Mouse (Mus musculus): ENCODE measurements around the gene 3300002I08Rik.
"Not testable (repeated sequence)": the region's sequence is repeated elsewhere in the genome, so short reads cannot be mapped to it uniquely, and the experiment has no call there.

Gene 3300002I08Rik

DNA sequence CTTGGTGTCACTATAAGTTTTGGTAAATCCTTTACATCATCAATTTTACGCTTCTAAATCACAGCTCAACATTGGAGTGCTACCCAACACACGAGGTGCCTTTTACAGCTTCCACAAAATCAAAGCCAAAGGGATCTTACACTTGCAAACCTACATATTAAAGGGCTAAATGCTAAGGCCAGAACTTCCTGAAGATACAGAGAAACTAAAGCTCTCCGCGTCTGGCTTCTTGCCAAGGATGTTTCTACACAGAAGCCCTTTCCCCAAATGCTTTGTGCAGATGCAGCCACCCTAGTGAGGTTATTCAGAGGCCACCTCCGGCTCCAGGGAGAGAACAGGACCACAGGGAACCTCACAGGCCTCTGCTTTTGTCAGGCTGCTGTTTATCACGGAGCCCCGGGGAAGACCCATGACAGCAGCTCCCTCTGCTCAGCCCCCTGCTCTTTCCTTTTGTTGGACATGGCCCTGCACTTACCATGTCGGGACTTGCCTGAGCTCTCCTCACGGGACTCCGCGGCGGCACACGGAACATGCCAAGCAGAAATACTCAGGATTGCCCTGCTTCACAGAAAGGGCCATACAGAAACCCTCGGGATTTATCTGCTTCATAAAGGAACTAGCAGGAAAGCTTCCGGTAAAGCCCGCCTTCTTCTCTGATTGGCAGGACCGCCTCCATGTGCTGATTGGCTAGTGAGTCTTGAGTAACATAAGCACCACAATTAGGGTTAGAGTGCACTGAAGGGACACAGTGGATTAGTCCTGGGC lies at the start of gene 3300002I08Rik:
3300002I08Rik (minus strand) TSS at position 653 of the 765 bp plus-strand sequence.
- peak; percentile 94 for DNase-seq

DNA sequence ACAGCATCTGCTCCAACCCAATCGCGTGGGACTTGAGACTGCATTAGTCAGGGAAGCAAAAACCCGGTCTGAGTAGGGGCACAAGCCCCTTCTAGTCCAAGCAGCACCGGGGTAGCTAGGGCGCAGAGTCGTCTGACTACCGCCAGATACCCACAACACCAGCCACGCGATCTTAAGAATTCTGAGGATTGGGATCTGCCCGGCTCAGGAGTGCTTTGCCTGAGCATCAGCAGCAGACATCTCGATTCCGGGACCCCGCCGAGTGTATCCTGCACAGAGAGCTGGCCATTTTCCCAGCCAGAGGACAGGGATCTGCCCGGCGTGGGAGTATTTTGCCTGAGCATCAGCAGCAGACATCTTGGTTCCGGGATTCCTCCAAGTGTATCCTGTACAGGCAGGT lies 49.6 kb upstream of the 3300002I08Rik start:
- DNase-seq = not testable (repeated sequence)

DNA sequence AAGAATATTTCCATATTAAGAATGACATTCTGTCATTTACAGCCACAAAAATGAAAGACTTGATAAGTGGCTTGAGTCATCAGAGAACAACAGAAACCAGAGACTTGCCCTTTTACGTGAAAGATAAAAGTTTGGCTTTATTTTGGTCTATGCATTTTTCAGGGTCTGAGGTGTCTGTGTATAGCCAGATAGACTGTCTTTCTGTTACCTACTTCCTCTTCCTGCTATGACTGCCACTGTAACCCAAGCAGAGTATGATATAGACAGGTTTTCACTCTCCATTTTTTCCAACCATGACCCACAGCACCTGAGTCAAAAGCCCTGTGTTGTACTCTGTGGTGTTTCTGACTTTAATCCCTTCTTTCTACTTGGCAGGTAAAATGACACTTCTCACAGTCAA lies 27.6 kb upstream of the 3300002I08Rik start:
- no peak for DNase-seq

DNA sequence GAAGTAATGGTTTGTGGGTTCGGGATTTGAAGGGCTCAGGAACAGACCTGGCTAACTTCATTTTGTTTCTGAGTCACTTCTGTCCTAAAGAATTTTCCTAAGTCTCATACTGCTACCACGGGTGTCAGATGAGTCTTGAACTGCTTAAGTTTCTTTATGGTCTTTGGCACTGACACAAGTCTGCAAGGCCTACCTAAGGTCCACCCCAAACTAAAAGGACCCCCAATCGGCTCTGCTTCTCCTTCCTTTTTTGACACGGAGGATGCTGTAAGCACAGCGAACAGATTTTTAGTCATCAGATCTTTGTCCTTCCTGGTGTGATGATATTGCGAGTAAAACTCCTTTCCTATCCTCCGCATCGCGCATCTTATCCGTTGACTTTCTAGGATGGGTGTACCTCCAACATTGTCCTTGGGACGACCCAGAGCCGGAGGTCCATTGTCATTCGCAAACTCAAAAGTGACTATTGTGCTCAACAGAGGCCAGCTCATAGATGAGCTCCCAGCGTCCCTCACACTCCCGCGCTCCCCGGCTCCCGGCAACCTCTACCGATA lies 23.1 kb upstream of the 3300002I08Rik start:
- not testable (repeated sequence) for DNase-seq

DNA sequence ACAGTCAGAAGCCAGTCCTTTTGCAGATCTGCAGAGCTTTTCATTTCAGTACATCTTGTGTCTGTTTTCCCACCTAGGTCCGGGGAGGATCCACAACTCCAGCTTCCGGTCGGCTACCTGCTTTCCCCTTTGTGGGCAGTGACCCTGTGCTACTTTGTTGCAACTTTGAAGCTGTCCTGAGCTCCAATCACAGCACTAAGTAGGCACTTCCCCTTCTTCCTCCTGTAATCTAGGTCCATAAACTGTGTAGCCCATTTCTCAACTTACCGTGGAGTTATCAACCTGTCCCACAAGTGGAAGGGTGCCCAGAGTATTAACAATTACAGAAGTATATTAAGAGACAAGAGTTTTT lies 289 bp upstream of the 3300002I08Rik start:
- no peak for DNase-seq

DNA sequence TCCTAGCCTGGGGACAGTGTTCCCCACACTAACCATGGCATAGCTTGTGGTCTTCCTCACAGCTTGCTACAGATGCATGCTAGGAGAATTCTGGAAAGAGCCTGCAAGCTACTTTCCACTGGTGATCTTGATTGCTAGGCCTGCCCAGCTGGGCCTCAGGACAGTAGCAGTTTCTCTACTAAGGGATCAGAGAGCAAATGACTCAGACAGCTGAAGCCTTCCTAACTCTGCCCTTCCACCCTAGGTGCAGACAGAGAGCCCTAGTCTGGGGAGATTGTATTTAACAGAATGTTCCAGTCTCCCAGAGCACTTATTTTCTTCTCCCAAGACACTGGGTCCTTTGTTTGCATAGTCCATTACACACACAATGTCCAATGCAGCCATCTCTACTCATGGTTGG lies 5.4 kb downstream of the 3300002I08Rik start:
- DNase-seq = not testable (repeated sequence)

DNA sequence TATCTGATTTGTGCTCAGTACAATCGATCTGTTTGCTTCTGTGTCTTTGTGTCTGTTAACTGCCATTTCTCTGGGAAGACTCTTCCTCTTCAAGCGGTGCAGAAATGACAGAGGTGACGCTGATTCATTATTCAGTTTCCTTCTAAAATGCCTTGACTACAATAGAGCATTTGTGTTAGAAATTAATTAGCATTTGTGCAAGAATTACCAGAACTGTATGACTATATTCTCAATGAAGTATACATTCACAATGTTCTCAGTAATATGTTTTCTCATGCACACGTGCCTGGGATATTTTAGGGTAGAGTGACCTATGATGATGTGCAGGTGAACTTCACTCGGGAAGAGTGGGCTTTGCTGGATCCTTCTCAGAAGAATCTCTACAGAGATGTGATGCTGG lies 39.2 kb downstream of the 3300002I08Rik start, which contains the start of gene Gm10130:
Gm10130 (plus strand) TSS at position 301 of the 400 bp plus-strand sequence.
- no peak for DNase-seq

DNA sequence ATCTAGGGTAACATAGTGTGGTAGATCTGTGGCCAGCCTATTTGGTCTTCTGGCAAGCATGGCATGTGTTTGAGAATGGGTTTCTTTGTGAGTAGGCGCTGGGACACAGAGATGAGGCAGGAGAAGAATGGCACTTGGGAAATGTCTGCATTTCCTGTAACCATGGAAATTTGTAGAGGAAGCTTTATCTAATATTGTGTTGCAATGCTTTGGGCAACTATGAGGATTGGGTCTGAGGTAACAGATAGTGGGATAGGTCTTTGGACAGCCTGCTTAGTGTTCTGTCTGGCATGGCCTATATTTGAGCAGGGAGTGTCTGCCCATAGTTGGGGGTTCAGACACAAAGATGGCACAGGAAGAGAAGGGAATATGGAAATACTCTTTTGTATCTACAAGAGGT lies 43.6 kb downstream of the 3300002I08Rik start:
- DNase-seq = no peak

DNA sequence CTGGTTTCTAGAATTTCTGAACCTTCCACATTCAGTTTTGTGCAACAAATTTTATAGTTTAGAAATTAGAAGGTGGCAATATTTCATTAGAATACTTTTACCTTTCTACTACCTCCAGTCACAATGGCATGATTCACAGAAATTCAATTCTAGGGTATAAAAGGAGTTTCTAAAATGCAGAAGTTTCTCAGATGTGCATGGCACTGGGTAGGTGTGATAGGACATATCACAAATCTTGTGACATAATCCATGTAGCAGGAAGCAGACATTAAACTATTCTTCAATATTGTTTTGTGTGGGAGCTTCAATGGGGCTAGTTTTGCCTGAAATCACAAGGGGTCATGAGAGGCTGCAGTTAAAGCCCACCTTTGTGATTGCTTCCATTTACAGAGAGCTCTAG lies 46.4 kb downstream of the 3300002I08Rik start:
- DNase-seq = no peak

DNA sequence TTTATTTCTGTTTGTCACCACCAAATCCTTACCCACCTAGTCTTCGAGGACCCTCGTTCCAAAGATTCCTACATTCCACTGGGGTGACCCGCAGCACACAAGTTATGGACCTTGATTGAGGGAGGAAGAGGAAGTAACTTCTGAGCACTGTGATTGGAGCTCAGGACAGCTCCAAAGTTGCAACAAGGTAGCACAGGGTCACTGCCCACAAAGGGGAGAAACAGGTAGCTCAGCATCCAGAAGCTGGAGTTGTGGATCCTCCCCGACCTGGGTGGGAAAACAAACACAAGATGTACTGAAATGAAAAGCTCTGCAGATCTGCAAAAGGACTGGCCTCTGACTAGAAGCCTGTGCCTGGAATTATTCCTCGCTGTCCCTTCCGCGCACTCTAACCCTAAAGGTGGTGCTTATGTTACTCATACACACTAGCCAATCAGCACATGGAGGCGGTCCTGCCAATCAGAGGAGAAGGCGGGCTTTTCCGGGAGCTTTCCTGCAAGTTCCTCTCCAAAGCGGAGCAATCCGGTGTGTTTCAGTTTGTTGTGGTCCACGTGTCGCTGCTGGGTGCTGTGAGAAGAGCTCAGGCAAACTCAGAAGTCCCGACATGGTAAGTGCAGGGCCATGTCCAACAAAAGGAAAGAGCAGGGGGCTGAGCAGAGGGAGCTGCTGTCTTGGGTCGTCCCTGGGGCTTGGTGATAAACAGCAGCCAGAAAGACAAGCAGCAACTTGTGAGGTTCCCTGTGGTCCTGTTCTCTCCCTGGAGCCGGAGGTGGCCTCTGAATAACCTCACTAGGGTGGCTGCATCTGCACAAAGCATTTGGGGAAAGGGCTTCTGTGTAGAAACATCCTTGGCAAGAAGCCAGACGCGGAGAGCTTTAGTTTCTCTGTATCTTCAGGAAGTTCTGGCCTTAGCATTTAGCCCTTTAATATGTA lies 51.3 kb downstream of the 3300002I08Rik start:
- peak; percentile 95 to 96 for DNase-seq

DNA sequence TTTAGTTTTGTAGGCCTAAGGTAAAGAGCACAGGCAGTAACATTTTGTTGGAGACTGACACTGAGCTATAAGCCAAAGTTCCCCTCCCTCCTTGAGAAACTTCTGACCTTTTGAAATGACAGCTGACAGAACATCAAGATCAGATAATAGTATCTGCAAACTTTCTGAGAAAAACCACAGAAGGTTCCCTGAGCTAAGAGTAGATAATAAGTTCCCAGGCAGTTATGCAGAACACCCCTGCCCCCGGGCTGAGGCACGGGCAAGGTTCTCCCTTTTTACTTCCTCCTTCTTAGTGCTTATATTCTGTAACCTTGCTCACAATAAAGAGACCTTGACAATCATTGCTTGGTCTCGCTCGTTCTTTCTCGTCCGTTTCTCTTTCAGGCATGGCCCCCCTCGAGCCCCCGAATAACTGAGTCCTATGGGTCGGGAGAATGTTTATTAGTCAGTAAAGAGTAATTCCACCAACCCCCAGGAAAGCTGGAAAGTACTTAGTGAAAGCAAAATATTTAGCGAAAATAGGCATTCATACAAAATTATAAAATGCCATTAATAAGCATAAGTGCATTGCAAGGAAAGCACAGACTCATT lies 55.3 kb downstream of the 3300002I08Rik start:
- no peak for DNase-seq

DNA sequence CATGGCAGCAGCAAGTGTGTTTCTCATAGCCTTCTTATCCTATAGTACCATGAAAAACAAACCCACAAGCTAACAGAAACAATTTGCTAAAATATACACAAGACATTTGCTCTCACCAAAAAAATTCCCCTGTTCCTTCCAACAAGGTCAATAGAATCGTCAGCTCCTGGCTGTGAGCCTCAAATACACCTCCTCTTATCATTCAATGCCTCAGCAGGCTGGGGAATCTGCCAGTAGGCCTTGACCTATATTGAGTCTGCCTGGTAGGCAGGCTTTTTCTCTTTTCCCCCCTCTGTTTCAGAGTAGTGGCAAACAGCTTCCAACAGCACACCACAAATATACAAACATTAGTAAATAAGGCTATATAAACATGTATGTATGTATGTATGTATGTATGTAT lies 63.5 kb downstream of the 3300002I08Rik start:
- DNase-seq = no peak

DNA sequence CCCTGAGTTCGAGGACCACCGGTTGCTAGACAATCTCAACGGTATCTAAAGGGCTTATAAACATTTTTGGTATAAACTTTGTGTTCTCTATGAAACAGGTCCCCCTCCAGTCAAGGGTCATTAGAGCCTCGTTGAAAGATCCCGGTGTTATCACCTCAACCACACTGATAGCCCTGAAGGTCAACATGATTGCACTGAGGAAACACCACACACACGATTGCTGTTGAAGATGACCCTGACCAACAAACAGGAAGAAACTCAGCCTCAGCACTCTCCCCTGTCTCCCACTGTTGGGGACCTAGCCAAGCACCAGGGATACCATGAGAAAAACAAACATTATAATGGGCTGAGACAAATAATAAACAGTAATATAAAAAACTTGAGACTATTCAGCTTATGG lies 68.9 kb downstream of the 3300002I08Rik start:
- DNase-seq = no peak
